Mouse (Mus musculus) cerebellum, postnatal 4 days (tissue): ENCODE measurements around the gene Acsm4.

Source experiments
- DNase-seq, 2 experiments: peaks; one replicate each; pipeline ENCODE4 v3.0.0; 2022; ENCODE audit warnings: low spot score in 2 of 2, mixed read lengths in 1 of 2

Gene Acsm4

DNA sequence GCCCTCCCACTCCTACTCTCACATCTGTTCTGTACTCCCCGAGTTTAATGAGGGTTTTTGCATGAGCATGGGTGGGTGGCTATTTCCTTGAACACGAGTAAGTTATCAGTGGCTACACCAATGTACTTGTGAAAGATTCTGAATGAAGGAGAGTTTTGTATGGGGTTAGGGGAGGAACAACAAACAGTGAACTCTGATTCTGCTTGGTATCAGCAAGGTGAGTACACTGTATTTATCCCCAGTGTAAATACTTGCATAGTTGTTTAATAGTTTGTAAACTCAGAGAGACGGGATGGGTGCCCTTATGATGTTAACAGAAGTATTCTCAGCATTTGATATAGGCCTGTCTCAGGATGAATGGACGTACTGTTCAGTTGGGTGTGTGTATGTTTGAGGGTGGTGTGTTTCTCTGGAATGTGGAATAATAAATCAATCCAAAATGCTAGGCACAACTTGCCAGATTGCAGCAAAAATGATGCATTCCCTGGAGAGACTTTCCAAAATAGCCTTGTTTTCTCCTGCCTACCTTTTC is 72.4 kb downstream of the Acsm4 start:
- no peak for DNase-seq
